In genomic region chr13:113321972-113322371, GRCm38 (mm10) we compare ENCODE assay signal across 8 mouse cellular contexts. TPM values are rescaled to one million over a fixed set of nuclear protein-coding genes. Genes with fewer than 3 reads are reported as not detected.
DNase-seq lines count a peak whose midpoint lies in the region; ATAC-seq lines count a peak whose summit lies in the region.

No protein-coding gene starts in this region.

- DNase-seq in heart, adult 18-20 months, result peak; percentile 35 to 58
- no peak for DNase-seq in heart, adult 11 months
- peak; percentile 84 for DNase-seq in ES-CJ7 (ENCODE audit: low read depth, low spot score)
- peak; percentile 60 to 70 for DNase-seq in cerebellum, postnatal 10 days
- peak; percentile 52 for DNase-seq in heart, postnatal 4 days
- peak; percentile 71 for DNase-seq in layer of hippocampus, adult 11-12 months (ENCODE audit: low spot score)
- DNase-seq in ovary, postnatal 14 days (ENCODE audit: low spot score), result no peak

- ATAC-seq in monocyte, adult 5-6 weeks (replicated peaks; ENCODE audit: insufficient number of reproducible peaks, low FRiP score, low TSS enrichment, poor library complexity, severe bottlenecking), result 0 out of 2 replicates have a peak, but pooled peaks have one; percentile 32

RNA-seq across cellular contexts. Expression of gene BC067074, which starts 29.0 kb away (rescaled TPM):
- 1 to 10 TPM; 3.1 to 3.2 TPM for total RNA-seq in heart, adult 18-20 months (2021)
- total RNA-seq in heart, postnatal 4 days (2021), result 10 to 100 TPM; 11.4 to 12.6 TPM
- not detected in 3 replicates for total RNA-seq in monocyte, adult 5-6 weeks (2017)

Comparison
In these comparisons a context has a peak if more than half of its experiments do, and no peak if none do; other contexts are left out.
1. DNase-seq: peak in heart, adult 18-20 months (2 of 2), ES-CJ7 (single experiment), cerebellum, postnatal 10 days (2 of 2), heart, postnatal 4 days (single experiment) and layer of hippocampus, adult 11-12 months (single experiment); none in heart, adult 11 months (single experiment) and ovary, postnatal 14 days (single experiment).